Mouse (Mus musculus) erythroblast, embryonic 14.5 days (primary cell): Measurements from ENCODE around the gene Ube2e1.

Experiments
- GATA1 ChIP-seq: IDR thresholded peaks from 2 replicates; pipeline ENCODE4 v1.6.1; 2012; ENCODE audit warnings: low read length, inconsistent platforms, mixed read lengths
- TAL1 ChIP-seq: IDR thresholded peaks from 3 replicates; pipeline ENCODE4 v1.6.1; 2012; ENCODE audit warnings: low read length, inconsistent platforms, mixed read lengths

- TF ChIP-seq GATA1 (no peak), TAL1 (no peak)
Observed at GRCm38 (mm10) chr14:18302750-18303149, 28.9 kb downstream of the Ube2e1 start.
